Mouse (Mus musculus): ENCODE results near the gene Otos. TPM values are rescaled to one million over a fixed set of nuclear protein-coding genes. Genes with fewer than 3 reads are reported as not detected.

Otos gene
- polyA plus RNA-seq, 1 experiment = 0.50 TPM

- Histone ChIP-seq H3K27me3 (replicated peaks) (peaks cover 71% of the 10 kb centered on the region), H3K4me1 (peaks cover 62% of the 10 kb centered on the region), H3K36me3 (replicated peaks; ENCODE audit: low read length) (no peaks in the 10 kb centered on the region), H3K4me3 (replicated peaks) (peak overlapping the region; percentile 89), H3K9me3 (no peaks in the 10 kb centered on the region)
- TF ChIP-seq GATA1 (IDR thresholded peaks at IDR 0.05; ENCODE audit: borderline replicate concordance, low read length) (no peak), FLI1 (IDR thresholded peaks at IDR 0.05; ENCODE audit: low read length) (no peak)
Measured at GRCm38 (mm10) chr1:92648197-92648596, 444 bp downstream of the Otos start.

GRCm38 (mm10) chr1:92647752-92648151 lies 889 bp downstream of the Otos start:
- H3K4me3 ChIP-seq (replicated peaks) = peak overlapping the region; percentile 89

GRCm38 (mm10) chr1:92647026-92647425 lies 1.6 kb downstream of the Otos start:
- Histone ChIP-seq H3K27me3 (replicated peaks) (peaks cover 59% of the 10 kb centered on the region), H3K4me3 (replicated peaks) (no peak overlapping the region), H3K36me3 (replicated peaks; ENCODE audit: low read length) (no peaks in the 10 kb centered on the region), H3K9me3 (no peaks in the 10 kb centered on the region), H3K4me1 (peaks cover 65% of the 10 kb centered on the region)
- no peak for TF ChIP-seq GATA1 (IDR thresholded peaks at IDR 0.05; ENCODE audit: borderline replicate concordance, low read length)
- TF ChIP-seq FLI1 (IDR thresholded peaks at IDR 0.05; ENCODE audit: low read length) = no peak

More at GRCm38 (mm10) chr1:92647752-92648151, 889 bp downstream of the Otos start:
- Histone ChIP-seq H3K27me3 (replicated peaks) (peaks cover 66% of the 10 kb centered on the region), H3K36me3 (replicated peaks; ENCODE audit: low read length) (no peaks in the 10 kb centered on the region), H3K4me1 (peaks cover 65% of the 10 kb centered on the region), H3K9me3 (no peaks in the 10 kb centered on the region)
- TF ChIP-seq GATA1 (IDR thresholded peaks at IDR 0.05; ENCODE audit: borderline replicate concordance, low read length) = no peak
- TF ChIP-seq FLI1 (IDR thresholded peaks at IDR 0.05; ENCODE audit: low read length) = no peak

GRCm38 (mm10) chr1:92646601-92647000 lies 2.0 kb downstream of the Otos start:
- Histone ChIP-seq H3K4me1 (peaks cover 62% of the 10 kb centered on the region), H3K36me3 (replicated peaks; ENCODE audit: low read length) (no peaks in the 10 kb centered on the region), H3K9me3 (no peaks in the 10 kb centered on the region), H3K4me3 (replicated peaks) (no peak overlapping the region), H3K27me3 (replicated peaks) (peaks cover 55% of the 10 kb centered on the region)
- no peak for TF ChIP-seq GATA1 (IDR thresholded peaks at IDR 0.05; ENCODE audit: borderline replicate concordance, low read length)
- no peak for TF ChIP-seq FLI1 (IDR thresholded peaks at IDR 0.05; ENCODE audit: low read length)

GRCm38 (mm10) chr1:92646111-92646510 lies 2.5 kb downstream of the Otos start:
- H3K9me3 ChIP-seq = no peaks in the 10 kb centered on the region
- no peaks in the 10 kb centered on the region for H3K36me3 ChIP-seq (replicated peaks; ENCODE audit: low read length)
- H3K4me1 ChIP-seq = peaks cover 60% of the 10 kb centered on the region
- H3K4me3 ChIP-seq (replicated peaks) = no peak overlapping the region
- H3K27me3 ChIP-seq (replicated peaks) = peaks cover 50% of the 10 kb centered on the region
- TF ChIP-seq GATA1 (IDR thresholded peaks at IDR 0.05; ENCODE audit: borderline replicate concordance, low read length) = no peak
- TF ChIP-seq FLI1 (IDR thresholded peaks at IDR 0.05; ENCODE audit: low read length) = no peak

- Histone ChIP-seq H3K27me3 (replicated peaks) (peaks cover 38% of the 10 kb centered on the region), H3K4me3 (replicated peaks) (no peak overlapping the region), H3K4me1 (peaks cover 67% of the 10 kb centered on the region), H3K9me3 (no peaks in the 10 kb centered on the region), H3K36me3 (replicated peaks; ENCODE audit: low read length) (peaks cover 5% of the 10 kb centered on the region)
- TF ChIP-seq GATA1 (IDR thresholded peaks at IDR 0.05; ENCODE audit: borderline replicate concordance, low read length) (no peak), FLI1 (IDR thresholded peaks at IDR 0.05; ENCODE audit: low read length) (no peak)
Measured at GRCm38 (mm10) chr1:92644916-92645315, 3.7 kb downstream of the Otos start.

GRCm38 (mm10) chr1:92643691-92644090 lies 5.0 kb downstream of the Otos start:
- Histone ChIP-seq H3K4me3 (replicated peaks) (no peak overlapping the region), H3K36me3 (replicated peaks; ENCODE audit: low read length) (peaks cover 18% of the 10 kb centered on the region), H3K9me3 (no peaks in the 10 kb centered on the region), H3K27me3 (replicated peaks) (peaks cover 32% of the 10 kb centered on the region), H3K4me1 (peaks cover 76% of the 10 kb centered on the region)
- no peak for TF ChIP-seq FLI1 (IDR thresholded peaks at IDR 0.05; ENCODE audit: low read length)
- TF ChIP-seq GATA1 (IDR thresholded peaks at IDR 0.05; ENCODE audit: borderline replicate concordance, low read length) = no peak

- TF ChIP-seq FLI1 (IDR thresholded peaks at IDR 0.05; ENCODE audit: low read length) (peak; percentile 82; the same call in 1 of the 2 replicates), GATA1 (IDR thresholded peaks at IDR 0.05; ENCODE audit: borderline replicate concordance, low read length) (no peak)
- H3K4me1 ChIP-seq = peaks cover 66% of the 10 kb centered on the region
- peak within 1 kb of the TSS; percentile 99 for H3K4me3 ChIP-seq (replicated peaks)
- H3K36me3 ChIP-seq (replicated peaks; ENCODE audit: low read length) = peaks cover 38% of the 10 kb centered on the region
- peaks cover 27% of the 10 kb centered on the region for H3K27me3 ChIP-seq (replicated peaks)
- H3K9me3 ChIP-seq = no peaks in the 10 kb centered on the region
Measured at GRCm38 (mm10) chr1:92641514-92642272, 6.9 kb downstream of the Otos start, which contains the start of gene Cops9. Cops9 (minus strand) TSS chr1:92641985.

GRCm38 (mm10) chr1:92640393-92640792 lies 8.2 kb downstream of the Otos start:
- Histone ChIP-seq H3K4me3 (replicated peaks) (peak overlapping the region; percentile 99), H3K36me3 (replicated peaks; ENCODE audit: low read length) (peaks cover 49% of the 10 kb centered on the region), H3K27me3 (replicated peaks) (peaks cover 16% of the 10 kb centered on the region), H3K9me3 (no peaks in the 10 kb centered on the region), H3K4me1 (peaks cover 67% of the 10 kb centered on the region)
- TF ChIP-seq FLI1 (IDR thresholded peaks at IDR 0.05; ENCODE audit: low read length) (no peak), GATA1 (IDR thresholded peaks at IDR 0.05; ENCODE audit: borderline replicate concordance, low read length) (no peak)

- TF ChIP-seq FLI1 (IDR thresholded peaks at IDR 0.05; ENCODE audit: low read length) (no peak), GATA1 (IDR thresholded peaks at IDR 0.05; ENCODE audit: borderline replicate concordance, low read length) (no peak)
- Histone ChIP-seq H3K4me3 (replicated peaks) (no peak overlapping the region), H3K36me3 (replicated peaks; ENCODE audit: low read length) (peaks cover 57% of the 10 kb centered on the region), H3K9me3 (no peaks in the 10 kb centered on the region), H3K27me3 (replicated peaks) (peaks cover 5% of the 10 kb centered on the region), H3K4me1 (peaks cover 64% of the 10 kb centered on the region)
Measured at GRCm38 (mm10) chr1:92638736-92639135, 9.9 kb downstream of the Otos start.
